Mouse (Mus musculus) bone marrow, adult 2 months (tissue): Measurements from ENCODE around the gene Cbx2. TPM values are rescaled to one million over a fixed set of nuclear protein-coding genes. Genes with fewer than 3 reads are reported as not detected.

ENCODE experiments used
- H3K27ac ChIP-seq: fragments of 200-500 bp; 2 replicates; pipeline ENCODE4 v1.5.1; 2012; ENCODE audit warnings: low read depth, mild to moderate bottlenecking, control low read depth, inconsistent platforms, low read length; ENCODE audit not compliant: control insufficient read depth, poor library complexity, insufficient read depth
- H3K4me1 ChIP-seq: fragments of 200-500 bp; 2 replicates; pipeline ENCODE4 v1.6.1; 2011; ENCODE audit warnings: low read length; ENCODE audit not compliant: control insufficient read depth, insufficient read depth
- H3K4me3 ChIP-seq: fragments of 200-500 bp; replicated peaks from 2 replicates; pipeline ENCODE3; 2011; ENCODE audit warnings: mild to moderate bottlenecking, low read depth, low read length, control low read depth; ENCODE audit not compliant: control insufficient read depth
- CTCF ChIP-seq: fragments of 200-500 bp; IDR thresholded peaks from 2 replicates; pipeline ENCODE4 v1.5.1; 2011; ENCODE audit warnings: low read length, control low read depth; ENCODE audit not compliant: control insufficient read depth, insufficient read depth
- POLR2A ChIP-seq: fragments of 200-500 bp; IDR thresholded peaks from 2 replicates; pipeline ENCODE4 v1.6.1; 2011; ENCODE audit warnings: low read depth, mild to moderate bottlenecking, control low read depth, low read length, borderline replicate concordance; ENCODE audit not compliant: control insufficient read depth
- WGBS: fragments of 180-500 bp; shearing (Covaris S2); methylation state at CpG from one replicate; pipeline ENCODE4 v1.1.7; 2018; 5-methylcytosine and 5-hydroxymethylcytosine counted together
- polyA plus RNA-seq: library from polyadenylated mRNA; stranded (reverse); fragments of >200 nt; gene quantifications from 2 replicates; pipeline ENCODE4 v1.2.4, GENCODE M21; 2011; ENCODE audit warnings: low replicate concordance; ENCODE audit not compliant: missing spikeins, insufficient read depth, insufficient read length

Cbx2 gene
- polyA plus RNA-seq, 1 experiment, result 2.8 TPM

DNA sequence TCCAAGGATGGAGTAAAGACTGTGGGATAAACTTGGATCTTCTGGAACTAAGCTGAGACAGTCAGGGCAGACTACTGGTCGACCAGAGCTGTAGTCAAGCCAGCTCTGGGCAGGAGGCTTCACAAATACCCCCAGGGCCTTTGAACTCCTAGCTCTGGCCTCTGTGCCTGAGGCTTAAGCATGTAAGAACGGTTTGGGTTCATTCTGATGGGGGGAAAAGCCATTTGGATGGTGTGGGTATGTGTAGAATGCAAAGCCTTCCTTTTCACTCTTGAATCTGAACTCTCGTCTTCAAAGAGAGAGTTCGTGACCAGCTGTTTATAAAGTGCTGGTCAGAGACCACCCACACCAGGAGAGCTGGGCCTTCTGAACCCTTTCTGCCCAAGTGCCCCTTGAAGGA, 55.0 kb downstream of the Cbx2 start:
- Histone ChIP-seq H3K4me1 (peaks cover 3% of the 10 kb centered on the region), H3K27ac (no peak overlapping the region), H3K4me3 (no peak overlapping the region)
- TF ChIP-seq POLR2A, result no peak
- WGBS, result 88% methylated on average over 4 of the region's 4 CpGs

DNA sequence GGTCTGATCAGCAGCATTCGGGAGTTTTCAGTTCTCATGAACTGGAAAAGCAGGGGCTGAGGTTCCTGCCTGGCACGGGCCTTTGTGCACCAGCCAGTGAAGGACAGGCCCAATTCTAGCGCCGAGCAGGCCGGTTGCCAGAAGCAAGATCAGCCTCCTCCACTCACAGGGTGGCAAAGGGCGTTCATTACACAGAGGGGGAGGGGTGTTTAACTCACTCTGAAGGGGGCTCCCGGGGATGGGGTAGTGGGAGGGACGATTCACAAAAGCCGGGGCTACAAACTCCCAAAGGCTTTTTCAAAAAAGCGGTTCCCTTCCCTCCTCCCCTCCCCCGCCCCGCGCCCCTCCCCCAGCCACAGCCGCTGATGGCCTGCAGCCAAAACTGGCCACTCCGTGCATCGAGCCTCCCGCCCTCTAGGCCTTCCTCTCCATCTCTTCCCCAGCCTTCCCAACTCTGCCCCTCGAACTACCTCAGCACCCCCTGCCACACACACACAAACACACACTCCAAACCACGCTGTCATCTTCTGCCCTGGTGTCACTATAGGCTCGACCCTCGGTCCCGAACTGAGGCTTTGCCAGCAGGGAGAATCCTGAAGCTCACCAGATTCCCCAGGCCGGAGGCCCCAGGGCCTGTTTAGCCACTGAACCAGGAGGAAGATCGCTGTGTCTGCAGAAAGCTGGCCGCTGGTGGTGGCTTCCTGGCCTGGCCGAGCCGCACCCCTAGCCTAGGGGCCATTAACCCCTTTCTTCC, 56.1 kb downstream of the Cbx2 start:
- peaks cover 3% of the 10 kb centered on the region for H3K4me1 ChIP-seq
- TF ChIP-seq POLR2A, result no peak
- TF ChIP-seq CTCF, result no peak
- no peak overlapping the region for H3K4me3 ChIP-seq
- H3K27ac ChIP-seq, result no peak overlapping the region
- WGBS, result 63% methylated on average over 27 of the region's 27 CpGs

DNA sequence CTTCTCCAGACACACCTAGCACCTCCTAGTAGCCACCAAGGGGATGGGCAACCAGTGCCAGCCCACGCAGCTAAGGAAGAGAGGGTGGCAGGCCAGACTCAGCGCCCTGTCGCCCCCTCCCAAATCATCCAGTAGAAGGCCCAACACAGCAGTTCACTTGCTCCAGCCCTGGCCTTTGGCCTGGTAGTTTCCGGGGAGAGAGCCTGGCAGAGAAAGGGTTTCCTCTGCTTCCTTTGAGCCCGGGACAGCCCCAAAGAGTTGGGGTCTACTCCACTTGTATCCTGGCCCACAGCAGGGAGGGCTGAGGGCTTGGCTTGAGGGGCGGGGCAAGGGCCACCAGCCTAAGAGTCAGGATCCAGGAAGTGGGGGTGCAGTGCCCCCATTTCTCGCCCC, 56.7 kb downstream of the Cbx2 start:
- Histone ChIP-seq H3K27ac (no peak overlapping the region), H3K4me3 (no peak overlapping the region), H3K4me1 (peaks cover 3% of the 10 kb centered on the region)
- no peak for TF ChIP-seq CTCF
- WGBS, result 66% methylated on average over 7 of the region's 7 CpGs

DNA sequence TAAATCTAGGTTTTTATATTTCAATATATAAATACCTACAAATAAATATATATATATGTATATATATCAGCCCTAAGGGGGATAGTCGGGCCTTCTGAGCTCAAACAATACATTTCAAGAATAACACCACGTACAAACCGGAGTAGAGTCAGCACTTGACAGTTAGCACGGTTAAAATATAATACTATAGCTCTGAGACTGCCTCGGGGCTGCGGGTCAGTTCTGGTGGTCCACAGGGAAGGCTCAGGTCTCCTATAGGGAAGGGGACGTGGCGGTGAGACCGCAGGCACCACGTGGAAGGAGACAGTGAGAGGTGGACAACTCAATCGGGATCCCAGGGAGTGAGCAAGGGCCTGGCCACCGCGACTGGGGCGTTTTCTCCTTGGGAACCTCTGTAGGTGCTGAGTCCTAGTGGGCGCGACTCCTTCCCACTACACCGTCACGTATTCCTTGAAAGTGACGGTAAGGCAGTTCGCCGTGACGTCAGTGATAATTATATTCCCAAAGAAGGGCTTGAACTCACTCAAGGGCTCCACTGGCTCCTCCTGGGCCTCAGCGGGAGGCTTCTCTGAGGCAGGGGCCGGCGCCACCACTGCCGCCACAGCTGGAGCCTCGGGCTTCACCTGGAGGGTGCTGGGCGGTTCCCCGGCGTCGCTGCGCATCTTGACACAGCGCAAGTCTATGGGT, 57.8 kb downstream of the Cbx2 start:
- Histone ChIP-seq H3K27ac (no peak overlapping the region), H3K4me1 (peaks cover 3% of the 10 kb centered on the region), H3K4me3 (no peak overlapping the region)
- no peak for TF ChIP-seq CTCF
- no peak for TF ChIP-seq POLR2A
- WGBS, result 91% methylated on average over 33 of the region's 33 CpGs

Other genes starting within 250 kb of the Cbx2 start
- not detected in 2 replicates for gene Rbfox3, start 111.4 kb upstream of the Cbx2 start, polyA plus RNA-seq
- not detected in 2 replicates for gene Enpp7, start 34.8 kb upstream of the Cbx2 start, polyA plus RNA-seq
- gene Cbx8, start 18.0 kb downstream of the Cbx2 start, polyA plus RNA-seq, result 3.3 and 7.4 TPM in 2 replicates
- gene Cbx4, start 63.3 kb downstream of the Cbx2 start, polyA plus RNA-seq, result 7.3 and 18.8 TPM in 2 replicates
- gene Tbc1d16, start 205.5 kb downstream of the Cbx2 start, polyA plus RNA-seq, result 0.74 and 1.2 TPM in 2 replicates
- gene Ccdc40, start 205.6 kb downstream of the Cbx2 start, polyA plus RNA-seq, result 0.90 TPM in 1 of 2 replicates, not detected in the other
- gene Gaa, start 244.9 kb downstream of the Cbx2 start, polyA plus RNA-seq, result 6.5 and 18.1 TPM in 2 replicates